Mouse (Mus musculus) layer of hippocampus, postnatal 14 days (tissue): ENCODE data around the gene Mcl1. TPM values are rescaled to one million over a fixed set of nuclear protein-coding genes. Genes with fewer than 3 reads are reported as not detected.

Experiments
- DNase-seq, 2 experiments: peaks; one replicate each; pipeline ENCODE4 v3.0.0; 2021 to 2022; ENCODE audit warnings: low spot score in 2 of 2, mixed read lengths in 1 of 2
- total RNA-seq, 2 experiments: library from RNA; stranded (reverse); gene quantifications; 2 replicates each; pipeline ENCODE4 v1.2.3; 2021

Mcl1 gene
- total RNA-seq, 2 experiments from 2014 or later, result 64.6 to 65.1 TPM

DNA sequence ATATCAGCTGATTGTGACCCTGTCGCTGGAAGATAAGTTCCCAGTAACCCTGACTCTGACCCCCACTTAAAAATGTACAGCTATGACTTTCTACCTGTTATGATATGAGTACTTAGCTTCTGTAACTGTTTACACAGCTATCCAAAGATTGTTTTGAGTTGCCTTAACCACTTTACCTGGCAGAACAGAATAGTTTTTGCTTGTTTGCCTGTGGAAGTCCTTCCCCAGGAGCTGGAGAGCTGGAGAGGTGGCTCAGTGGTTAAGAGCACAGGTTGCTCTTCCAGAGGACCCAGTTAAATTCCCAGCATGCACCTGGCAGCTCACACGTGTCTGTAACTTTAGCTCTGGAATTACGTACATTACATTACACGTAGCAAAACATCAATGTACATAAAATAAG, 46.0 kb downstream of the Mcl1 start:
- no peak for DNase-seq

GRCm38 (mm10) chr3:95706273-95706672, 47.7 kb downstream of the Mcl1 start:
- DNase-seq, result no peak

- no peak for DNase-seq
Observed at GRCm38 (mm10) chr3:95707497-95707896, 48.9 kb downstream of the Mcl1 start.

DNA sequence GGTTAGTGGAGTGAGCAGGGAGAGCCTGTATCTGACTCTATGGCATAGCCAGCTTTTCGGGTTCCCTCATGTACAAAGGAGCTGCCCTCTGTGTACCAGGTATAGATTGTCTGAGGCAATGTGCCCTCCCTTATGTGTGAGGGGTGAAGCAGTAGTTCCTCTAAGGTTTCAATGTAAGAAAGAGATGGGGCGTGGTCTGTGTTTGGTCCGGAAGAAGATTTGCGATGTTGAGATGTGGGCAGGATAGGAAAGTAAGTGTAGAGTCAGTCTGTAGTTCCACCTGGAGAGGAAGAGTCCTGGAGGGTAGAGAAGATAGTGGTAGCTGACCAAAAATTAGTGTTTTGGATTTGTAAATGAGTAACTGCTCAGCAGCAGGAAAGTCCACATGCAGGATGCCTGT, 50.5 kb downstream of the Mcl1 start:
- DNase-seq, result no peak

- no peak for DNase-seq
Observed at GRCm38 (mm10) chr3:95709967-95710366, 51.4 kb downstream of the Mcl1 start.

Other genes starting within 250 kb of the Mcl1 start
- 10 to 100 TPM; 35.7 to 36.9 TPM for gene Arnt, start 224.4 kb upstream of the Mcl1 start, total RNA-seq
- gene Ctsk, start 159.5 kb upstream of the Mcl1 start, total RNA-seq, result 1 to 10 TPM; 7.1 to 8.0 TPM
- gene Ctss, start 132.0 kb upstream of the Mcl1 start, total RNA-seq, result 10 to 100 TPM; 32.3 to 35.9 TPM
- not detected for gene Hormad1, start 99.1 kb upstream of the Mcl1 start, total RNA-seq
- gene Golph3l, start 69.9 kb upstream of the Mcl1 start, total RNA-seq, result 10 to 100 TPM; 20.6 to 22.2 TPM
- gene Ensa, start 33.8 kb upstream of the Mcl1 start, total RNA-seq, result 100 to 1,000 TPM; 288 to 297 TPM
- 1 to 10 TPM; 3.0 to 4.1 TPM for gene Adamtsl4, start 29.1 kb downstream of the Mcl1 start, total RNA-seq
- 10 to 100 TPM; 12.2 to 13.7 TPM for gene Ecm1, start 80.8 kb downstream of the Mcl1 start, total RNA-seq
- gene Tars2, start 101.4 kb downstream of the Mcl1 start, total RNA-seq, result 10 to 100 TPM; 39.9 to 40.0 TPM
- gene Rprd2, start 160.1 kb downstream of the Mcl1 start, total RNA-seq, result 10 to 100 TPM; 60.4 to 63.5 TPM
- gene Prpf3, start 197.1 kb downstream of the Mcl1 start, total RNA-seq, result 10 to 100 TPM; 28.8 to 30.7 TPM
- 100 to 1,000 TPM; 134 to 162 TPM for gene Mrps21, start 212.7 kb downstream of the Mcl1 start, total RNA-seq
- 10 to 100 TPM; 10.1 to 10.9 TPM for gene Ciart, start 223.5 kb downstream of the Mcl1 start, total RNA-seq
- gene BC028528, start 233.2 kb downstream of the Mcl1 start, total RNA-seq, result 1 to 10 TPM; 6.4 to 9.6 TPM
- 10 to 100 TPM; 76.1 to 83.5 TPM for gene Aph1a, start 235.2 kb downstream of the Mcl1 start, total RNA-seq
- 10 to 100 TPM in 1 of 2 experiments, 1 to 10 TPM in 1; 6.8 to 11.9 TPM for gene Car14, start 245.9 kb downstream of the Mcl1 start, total RNA-seq